Mouse (Mus musculus) myocyte (in vitro differentiated cells): ENCODE data around the gene Rgl1.

Experiments
- E2F4 ChIP-seq: IDR thresholded peaks from one replicate; pipeline ENCODE4 v1.6.1; 2011; ENCODE audit warnings: mild to moderate bottlenecking, control low read depth, moderate library complexity; ENCODE audit not compliant: insufficient read depth
- POLR2A ChIP-seq: IDR thresholded peaks from one replicate; pipeline ENCODE4 v1.6.1; 2011; ENCODE audit warnings: low read depth, mild to moderate bottlenecking, control low read depth, moderate library complexity; ENCODE audit not compliant: insufficient read length
- POLR2AphosphoS2 ChIP-seq: IDR thresholded peaks from one replicate; pipeline ENCODE4 v1.6.1; 2011; ENCODE audit warnings: low read depth, control low read depth; ENCODE audit not compliant: insufficient read length
- TCF12 ChIP-seq: IDR thresholded peaks from one replicate; pipeline ENCODE4 v1.6.1; 2011; ENCODE audit warnings: mild to moderate bottlenecking, control low read depth; ENCODE audit not compliant: poor library complexity, insufficient read depth, severe bottlenecking
- USF1 ChIP-seq: IDR thresholded peaks from one replicate; pipeline ENCODE4 v1.6.1; 2011; ENCODE audit warnings: low read depth, mild to moderate bottlenecking, control low read depth, moderate library complexity

- no peak for TF ChIP-seq POLR2AphosphoS2
- TF ChIP-seq TCF12: no peak
- no peak for TF ChIP-seq POLR2A
- no peak for TF ChIP-seq USF1
- TF ChIP-seq E2F4: no peak
Observed at GRCm38 (mm10) chr1:152549061-152549738, 217.0 kb downstream of the Rgl1 start.
